Mouse (Mus musculus) CD4-positive naive resting alpha-beta T cell, adult 57 days (primary cell): ENCODE data around the gene Mmd2. TPM values are rescaled to one million over a fixed set of nuclear protein-coding genes. Genes with fewer than 3 reads are reported as not detected.

Source experiments
- total RNA-seq: library from RNA; stranded (reverse); gene quantifications from one replicate; pipeline ENCODE4 v1.2.4, GENCODE M21; 2023

The Mmd2 gene
- total RNA-seq: not detected

GRCm38 (mm10) chr5:142608259-142608988 lies at the start of gene Mmd2:
Gene Mmd2, minus strand, starts transcription at chr5:142608800.

GRCm38 (mm10) chr5:142627398-142627797 lies 18.8 kb upstream of the Mmd2 start, which contains the start of gene Wipi2:
Gene Wipi2, plus strand, starts transcription at chr5:142627698.

GRCm38 (mm10) chr5:142550706-142551652 lies 57.6 kb downstream of the Mmd2 start, which contains the start of gene Radil:
Gene Radil, minus strand, starts transcription at chr5:142551098.

GRCm38 (mm10) chr5:142529915-142530314 lies 78.7 kb downstream of the Mmd2 start, which contains the start of gene Papolb:
Gene Papolb, minus strand, starts transcription at chr5:142530076.

Other genes with a start within 250 kb of the Mmd2 start
- gene Foxk1, start 207.3 kb downstream of the Mmd2 start, total RNA-seq: 109 TPM
- gene Ap5z1, start 144.9 kb downstream of the Mmd2 start, total RNA-seq: 51.3 TPM
- not detected for gene Papolb, start 78.7 kb downstream of the Mmd2 start, total RNA-seq
- gene Radil, start 57.7 kb downstream of the Mmd2 start, total RNA-seq: not detected
- 63.5 TPM for gene Wipi2, start 18.9 kb upstream of the Mmd2 start, total RNA-seq
- 0.21 TPM for gene Slc29a4, start 83.7 kb upstream of the Mmd2 start, total RNA-seq
- gene Tnrc18, start 208.9 kb upstream of the Mmd2 start, total RNA-seq: 96.7 TPM